Mouse (Mus musculus): ENCODE results near the gene Rora. TPM values are rescaled to one million over a fixed set of nuclear protein-coding genes. Genes with fewer than 3 reads are reported as not detected.
A peak's percentile ranks its signal among the peaks of the same experiment; 100 is the strongest.

Gene Rora
- polyA plus RNA-seq, 1 experiment from 2014 or later = 6.0 TPM

DNA sequence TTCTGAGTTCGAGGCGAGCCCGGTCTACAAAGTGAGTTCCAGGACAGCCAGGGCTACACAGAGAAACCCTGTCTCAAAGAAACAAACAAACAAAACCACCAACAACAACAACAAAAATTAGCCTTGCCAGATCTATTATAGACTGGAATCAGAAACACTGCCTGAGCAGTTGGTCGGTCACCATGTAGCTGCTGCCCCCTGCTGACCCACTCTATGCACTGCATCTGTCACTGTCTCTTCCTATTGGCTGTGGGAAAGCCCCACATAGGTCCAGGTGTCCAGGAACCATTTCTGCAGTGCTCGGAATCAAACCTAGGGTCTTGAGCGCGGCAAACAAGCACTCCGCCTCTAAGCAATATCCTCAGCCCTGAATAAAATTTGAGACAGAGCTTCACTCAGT, 714.5 kb downstream of the Rora start:
- no peak for ATAC-seq (replicated peaks; ENCODE audit: low FRiP score)
- Histone ChIP-seq H3K27ac (ENCODE audit: low read depth, low read length) (no peak overlapping the region), H3K27me3 (ENCODE audit: control insufficient read depth, insufficient read depth, low read length) (no peaks in the 10 kb centered on the region), H3K4me2 (ENCODE audit: low read depth, low read length, severe bottlenecking) (no peak overlapping the region), H3K9ac (ENCODE audit: low read length) (no peak overlapping the region), H3K36me3 (ENCODE audit: control insufficient read depth, insufficient read depth, low read length) (no peaks in the 10 kb centered on the region), H3K4me1 (replicated peaks; ENCODE audit: control insufficient read depth, insufficient read depth, low read length) (no peaks in the 10 kb centered on the region), H3K4me3 (ENCODE audit: low read depth, low read length) (no peak overlapping the region), H3K9me3 (ENCODE audit: control insufficient read depth, low read length) (no peaks in the 10 kb centered on the region)
- DNase-seq (ENCODE audit: low spot score) = peak; percentile 78
- WGBS = 71% methylated on average over 8 of the region's 8 CpGs

DNA sequence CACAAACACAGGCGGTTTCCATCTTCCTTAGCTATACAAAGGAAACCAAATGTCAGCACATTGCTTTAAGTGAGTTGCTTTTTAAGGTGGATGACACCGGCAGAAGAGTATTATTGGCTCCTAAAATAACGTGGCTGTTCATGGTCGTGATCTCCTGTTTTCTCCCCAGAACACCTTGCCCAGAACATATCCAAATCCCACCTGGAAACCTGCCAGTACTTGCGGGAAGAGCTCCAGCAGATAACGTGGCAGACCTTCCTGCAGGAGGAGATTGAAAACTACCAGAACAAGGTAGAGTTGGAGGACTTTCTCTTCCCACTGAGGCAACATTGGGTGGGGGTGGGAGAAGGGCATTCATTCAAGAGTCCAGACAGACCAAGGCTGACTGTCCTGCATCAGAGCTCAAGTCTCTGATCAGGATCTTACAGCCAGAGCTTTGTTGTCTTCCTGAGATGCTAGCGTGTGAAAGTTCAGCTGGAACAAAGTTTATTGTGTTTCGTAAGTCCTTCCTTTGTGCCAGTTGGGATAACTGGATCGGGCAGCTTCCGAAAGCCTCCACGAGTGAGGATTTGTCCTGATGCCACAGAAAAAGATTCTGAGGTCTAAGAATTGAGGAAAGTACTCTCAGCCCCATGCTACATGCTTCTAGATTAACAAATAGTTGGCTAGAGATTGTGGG, 717.6 kb downstream of the Rora start:
- H3K4me3 ChIP-seq (ENCODE audit: low read depth, low read length) = no peak overlapping the region
- WGBS = 84% methylated on average over 11 of the region's 11 CpGs
- no peak overlapping the region for H3K4me2 ChIP-seq (ENCODE audit: low read depth, low read length, severe bottlenecking)
- ATAC-seq (replicated peaks; ENCODE audit: low FRiP score) = no peak
- H3K9ac ChIP-seq (ENCODE audit: low read length) = no peak overlapping the region
- DNase-seq (ENCODE audit: low spot score) = no peak
- H3K36me3 ChIP-seq (ENCODE audit: control insufficient read depth, insufficient read depth, low read length) = no peaks in the 10 kb centered on the region
- no peaks in the 10 kb centered on the region for H3K4me1 ChIP-seq (replicated peaks; ENCODE audit: control insufficient read depth, insufficient read depth, low read length)
- H3K9me3 ChIP-seq (ENCODE audit: control insufficient read depth, low read length) = no peaks in the 10 kb centered on the region
- no peak overlapping the region for H3K27ac ChIP-seq (ENCODE audit: low read depth, low read length)
- no peaks in the 10 kb centered on the region for H3K27me3 ChIP-seq (ENCODE audit: control insufficient read depth, insufficient read depth, low read length)

DNA sequence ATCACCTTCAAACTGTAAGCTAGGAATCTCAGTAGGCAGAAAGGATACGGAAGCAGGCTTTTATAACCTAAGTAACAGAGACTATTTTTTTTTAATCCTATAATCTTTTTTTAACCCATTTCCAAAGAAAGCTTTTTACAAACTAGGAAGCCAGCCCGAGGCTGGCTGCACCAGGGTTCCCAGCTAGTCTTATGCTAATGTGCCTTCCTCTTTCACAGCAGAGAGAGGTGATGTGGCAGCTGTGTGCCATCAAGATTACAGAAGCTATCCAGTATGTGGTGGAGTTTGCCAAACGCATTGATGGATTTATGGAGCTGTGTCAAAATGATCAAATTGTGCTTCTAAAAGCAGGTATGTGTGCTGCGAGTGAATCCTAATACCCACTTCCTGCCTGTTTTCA, 719.3 kb downstream of the Rora start:
- Histone ChIP-seq H3K27me3 (ENCODE audit: control insufficient read depth, insufficient read depth, low read length) (no peaks in the 10 kb centered on the region), H3K36me3 (ENCODE audit: control insufficient read depth, insufficient read depth, low read length) (no peaks in the 10 kb centered on the region), H3K9ac (ENCODE audit: low read length) (no peak overlapping the region), H3K4me1 (replicated peaks; ENCODE audit: control insufficient read depth, insufficient read depth, low read length) (no peaks in the 10 kb centered on the region), H3K4me2 (ENCODE audit: low read depth, low read length, severe bottlenecking) (no peak overlapping the region), H3K4me3 (ENCODE audit: low read depth, low read length) (no peak overlapping the region), H3K9me3 (ENCODE audit: control insufficient read depth, low read length) (no peaks in the 10 kb centered on the region), H3K27ac (ENCODE audit: low read depth, low read length) (no peak overlapping the region)
- ATAC-seq (replicated peaks; ENCODE audit: low FRiP score) (no peak), DNase-seq (ENCODE audit: low spot score) (no peak)
- WGBS = 41% methylated on average over 4 of the region's 4 CpGs

DNA sequence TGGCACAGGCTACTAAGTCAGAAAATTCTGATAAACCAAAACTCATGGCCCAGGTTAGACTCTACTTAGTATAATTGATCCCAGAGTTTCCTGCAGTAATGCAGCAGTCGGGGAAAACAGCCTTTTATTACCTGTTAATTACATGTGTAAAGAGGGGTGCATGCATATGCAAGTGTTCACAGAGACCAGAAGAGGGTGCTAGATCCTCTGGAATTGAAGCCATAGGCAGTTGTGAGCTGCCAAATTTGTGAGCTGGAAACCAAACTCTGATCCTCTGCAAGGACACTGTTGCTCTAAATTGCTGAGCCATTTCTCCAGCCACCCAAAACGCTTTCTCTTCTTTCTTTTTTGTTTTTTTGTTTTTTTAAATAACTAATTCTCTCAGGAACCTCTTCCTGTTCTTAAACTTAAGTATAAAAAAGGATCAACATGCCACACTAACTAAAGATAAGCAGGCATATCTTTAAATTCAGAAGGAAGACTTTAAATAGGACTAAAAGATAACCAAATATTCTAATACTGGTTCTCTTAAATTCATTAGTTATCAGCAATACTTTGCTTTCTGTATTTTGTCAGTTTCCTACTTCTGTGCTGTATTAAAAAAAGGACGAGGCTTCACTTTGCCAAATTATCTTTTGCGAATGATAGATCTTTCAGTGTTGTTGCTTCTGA, 723.5 kb downstream of the Rora start:
- Histone ChIP-seq H3K4me3 (ENCODE audit: low read depth, low read length) (no peak overlapping the region), H3K4me1 (replicated peaks; ENCODE audit: control insufficient read depth, insufficient read depth, low read length) (no peaks in the 10 kb centered on the region), H3K36me3 (ENCODE audit: control insufficient read depth, insufficient read depth, low read length) (no peaks in the 10 kb centered on the region), H3K4me2 (ENCODE audit: low read depth, low read length, severe bottlenecking) (no peak overlapping the region), H3K9ac (ENCODE audit: low read length) (no peak overlapping the region), H3K9me3 (ENCODE audit: control insufficient read depth, low read length) (no peaks in the 10 kb centered on the region), H3K27ac (ENCODE audit: low read depth, low read length) (no peak overlapping the region), H3K27me3 (ENCODE audit: control insufficient read depth, insufficient read depth, low read length) (no peaks in the 10 kb centered on the region)
- WGBS = 94% methylated on average over 4 of the region's 4 CpGs
- ATAC-seq (replicated peaks; ENCODE audit: low FRiP score) (no peak), DNase-seq (ENCODE audit: low spot score) (no peak)

DNA sequence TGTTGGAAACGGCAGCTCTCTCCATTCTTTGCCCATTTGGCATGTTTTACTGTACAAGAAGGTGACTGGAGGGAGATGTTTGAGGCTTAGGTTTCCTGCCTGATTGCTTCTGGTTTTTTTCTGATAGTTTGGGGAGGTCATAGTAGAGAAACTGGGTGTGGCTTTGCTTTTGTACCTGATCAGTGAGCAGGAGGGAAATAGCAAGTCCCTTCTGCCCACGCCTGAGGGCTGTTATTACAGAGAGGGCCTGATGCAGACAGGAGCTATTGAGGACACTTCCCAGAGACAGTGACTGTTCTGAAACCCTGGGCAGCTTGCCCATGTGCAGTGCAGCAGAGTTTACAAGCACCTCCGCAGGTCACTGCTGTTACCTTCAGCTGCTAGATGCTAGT, 724.1 kb downstream of the Rora start:
- H3K4me1 ChIP-seq (replicated peaks; ENCODE audit: control insufficient read depth, insufficient read depth, low read length) = no peaks in the 10 kb centered on the region
- H3K27ac ChIP-seq (ENCODE audit: low read depth, low read length) = no peak overlapping the region
- H3K27me3 ChIP-seq (ENCODE audit: control insufficient read depth, insufficient read depth, low read length) = no peaks in the 10 kb centered on the region
- H3K9me3 ChIP-seq (ENCODE audit: control insufficient read depth, low read length) = no peaks in the 10 kb centered on the region
- no peaks in the 10 kb centered on the region for H3K36me3 ChIP-seq (ENCODE audit: control insufficient read depth, insufficient read depth, low read length)
- no peak overlapping the region for H3K4me3 ChIP-seq (ENCODE audit: low read depth, low read length)
- no peak overlapping the region for H3K4me2 ChIP-seq (ENCODE audit: low read depth, low read length, severe bottlenecking)
- 88% methylated on average over 3 of the region's 3 CpGs for WGBS
- DNase-seq (ENCODE audit: low spot score) (no peak), ATAC-seq (replicated peaks; ENCODE audit: low FRiP score) (no peak)
- H3K9ac ChIP-seq (ENCODE audit: low read length) = no peak overlapping the region

DNA sequence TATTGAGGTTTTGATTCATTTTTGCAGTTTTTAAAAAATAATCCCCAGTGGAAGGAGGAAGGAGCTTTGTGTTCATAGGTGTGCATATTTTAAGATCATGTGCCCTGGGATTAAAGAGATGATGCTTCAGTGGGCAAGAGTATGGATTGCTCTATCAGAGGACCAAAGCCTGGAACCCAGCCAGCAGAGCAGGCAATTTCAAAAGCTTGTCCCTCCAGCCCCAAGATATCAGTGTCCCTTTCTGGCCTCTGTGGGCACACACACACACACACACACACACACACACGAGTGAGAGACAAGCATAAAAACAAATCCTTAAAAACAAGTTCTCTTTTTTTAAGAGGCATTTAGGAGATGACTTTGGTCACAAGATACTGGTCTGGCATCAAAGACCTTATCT, 727.0 kb downstream of the Rora start:
- no peaks in the 10 kb centered on the region for H3K9me3 ChIP-seq (ENCODE audit: control insufficient read depth, low read length)
- no peak for DNase-seq (ENCODE audit: low spot score)
- no peak overlapping the region for H3K4me3 ChIP-seq (ENCODE audit: low read depth, low read length)
- ATAC-seq (replicated peaks; ENCODE audit: low FRiP score) = no peak
- no peaks in the 10 kb centered on the region for H3K4me1 ChIP-seq (replicated peaks; ENCODE audit: control insufficient read depth, insufficient read depth, low read length)
- WGBS = 78% methylated on average over 1 of the region's 1 CpGs
- no peaks in the 10 kb centered on the region for H3K27me3 ChIP-seq (ENCODE audit: control insufficient read depth, insufficient read depth, low read length)
- no peak overlapping the region for H3K27ac ChIP-seq (ENCODE audit: low read depth, low read length)
- no peaks in the 10 kb centered on the region for H3K36me3 ChIP-seq (ENCODE audit: control insufficient read depth, insufficient read depth, low read length)
- H3K9ac ChIP-seq (ENCODE audit: low read length) = no peak overlapping the region
- no peak overlapping the region for H3K4me2 ChIP-seq (ENCODE audit: low read depth, low read length, severe bottlenecking)

DNA sequence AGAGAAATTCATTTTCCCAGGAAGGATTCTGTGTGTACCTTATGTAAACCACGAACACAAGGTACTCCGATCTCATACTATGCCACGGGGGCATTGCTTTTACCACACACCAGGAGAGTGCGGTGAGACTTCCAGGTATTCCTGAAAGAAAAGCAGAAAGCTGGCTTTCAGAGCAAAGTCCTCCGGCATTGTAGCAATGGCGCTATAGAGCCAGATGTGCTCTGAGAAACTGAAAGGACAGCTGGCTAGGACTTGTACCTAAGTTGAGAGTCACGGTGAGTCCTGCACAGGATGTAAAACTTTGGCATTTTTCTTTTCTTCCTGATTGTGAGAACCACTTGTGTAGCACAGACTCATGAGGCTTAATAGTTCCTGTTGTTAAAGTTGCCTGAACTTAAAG, 728.2 kb downstream of the Rora start:
- H3K36me3 ChIP-seq (ENCODE audit: control insufficient read depth, insufficient read depth, low read length) = no peaks in the 10 kb centered on the region
- ATAC-seq (replicated peaks; ENCODE audit: low FRiP score) = no peak
- 55% methylated on average over 7 of the region's 7 CpGs for WGBS

DNA sequence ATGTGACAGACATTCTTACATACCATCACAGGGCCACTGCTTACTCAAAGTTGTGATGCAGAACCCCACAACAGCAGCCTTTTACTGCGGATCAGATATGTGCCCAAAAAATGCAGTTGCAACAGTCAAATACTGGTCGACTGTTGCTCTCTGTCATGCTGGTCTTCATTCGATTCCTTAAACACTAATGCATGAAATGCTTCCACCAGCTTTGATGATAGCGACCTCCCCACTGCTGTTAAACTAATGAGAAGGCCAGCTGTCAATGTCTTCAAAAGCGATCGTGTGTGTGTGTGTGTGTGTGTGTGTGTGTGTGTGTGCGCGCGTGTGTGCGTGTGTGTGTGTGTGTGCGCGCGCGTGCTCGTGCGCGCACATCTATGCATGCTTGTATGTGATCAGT, 730.9 kb downstream of the Rora start:
- Histone ChIP-seq H3K4me2 (ENCODE audit: low read depth, low read length, severe bottlenecking) (no peak overlapping the region), H3K4me3 (ENCODE audit: low read depth, low read length) (no peak overlapping the region), H3K9me3 (ENCODE audit: control insufficient read depth, low read length) (no peaks in the 10 kb centered on the region), H3K9ac (ENCODE audit: low read length) (no peak overlapping the region), H3K27ac (ENCODE audit: low read depth, low read length) (no peak overlapping the region), H3K27me3 (ENCODE audit: control insufficient read depth, insufficient read depth, low read length) (no peaks in the 10 kb centered on the region), H3K36me3 (ENCODE audit: control insufficient read depth, insufficient read depth, low read length) (no peaks in the 10 kb centered on the region), H3K4me1 (replicated peaks; ENCODE audit: control insufficient read depth, insufficient read depth, low read length) (no peaks in the 10 kb centered on the region)
- no peak for ATAC-seq (replicated peaks; ENCODE audit: low FRiP score)
- WGBS = 94% methylated on average over 17 of the region's 17 CpGs
- no peak for DNase-seq (ENCODE audit: low spot score)

More for the DNA sequence above, 728.2 kb downstream of the Rora start:
- Histone ChIP-seq H3K27ac (ENCODE audit: low read depth, low read length) (no peak overlapping the region), H3K4me3 (ENCODE audit: low read depth, low read length) (no peak overlapping the region), H3K4me2 (ENCODE audit: low read depth, low read length, severe bottlenecking) (no peak overlapping the region), H3K27me3 (ENCODE audit: control insufficient read depth, insufficient read depth, low read length) (no peaks in the 10 kb centered on the region), H3K9me3 (ENCODE audit: control insufficient read depth, low read length) (no peaks in the 10 kb centered on the region), H3K9ac (ENCODE audit: low read length) (no peak overlapping the region), H3K4me1 (replicated peaks; ENCODE audit: control insufficient read depth, insufficient read depth, low read length) (no peaks in the 10 kb centered on the region)
- no peak for DNase-seq (ENCODE audit: low spot score)

DNA sequence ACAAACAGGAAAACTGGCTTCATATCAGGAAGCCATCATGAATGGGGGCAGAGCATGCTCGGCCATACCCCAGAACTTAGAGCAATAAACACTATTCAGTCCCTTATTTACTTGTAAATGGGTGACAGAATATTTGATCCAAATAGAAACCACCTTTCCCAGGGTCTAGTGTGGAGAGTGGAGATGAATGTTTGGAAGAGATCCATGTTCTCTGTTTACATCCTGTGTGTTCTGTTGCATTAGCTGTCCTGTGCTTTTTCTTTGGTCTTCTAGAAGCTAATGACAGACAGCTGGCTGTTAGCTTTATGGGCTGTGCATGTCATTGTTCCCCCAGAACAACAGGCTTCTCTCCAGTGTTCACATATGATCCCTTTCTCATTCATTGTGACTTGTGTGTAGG, 731.3 kb downstream of the Rora start:
- no peak overlapping the region for H3K4me3 ChIP-seq (ENCODE audit: low read depth, low read length)
- H3K9me3 ChIP-seq (ENCODE audit: control insufficient read depth, low read length) = no peaks in the 10 kb centered on the region
- no peak overlapping the region for H3K27ac ChIP-seq (ENCODE audit: low read depth, low read length)
- H3K4me2 ChIP-seq (ENCODE audit: low read depth, low read length, severe bottlenecking) = no peak overlapping the region
- no peaks in the 10 kb centered on the region for H3K4me1 ChIP-seq (replicated peaks; ENCODE audit: control insufficient read depth, insufficient read depth, low read length)
- no peaks in the 10 kb centered on the region for H3K36me3 ChIP-seq (ENCODE audit: control insufficient read depth, insufficient read depth, low read length)
- 87% methylated on average over 1 of the region's 1 CpGs for WGBS
- ATAC-seq (replicated peaks; ENCODE audit: low FRiP score) = no peak
- H3K9ac ChIP-seq (ENCODE audit: low read length) = no peak overlapping the region
- DNase-seq (ENCODE audit: low spot score) = no peak
- H3K27me3 ChIP-seq (ENCODE audit: control insufficient read depth, insufficient read depth, low read length) = no peaks in the 10 kb centered on the region

Measured in forebrain, embryonic 11.5 days (tissue).